Mouse (Mus musculus): ENCODE measurements around the gene Srp54c. TPM values are rescaled to one million over a fixed set of nuclear protein-coding genes. Genes with fewer than 3 reads are reported as not detected.
"Not testable (repeated sequence)": the region's sequence is repeated elsewhere in the genome, so short reads cannot be mapped to it uniquely, and the experiment has no call there.

Srp54c gene
- 17.4 and 31.7 TPM in 2 replicates for total RNA-seq (2012; rRNA removed)

GRCm38 (mm10) chr12:55229626-55230519 lies at the start of gene Srp54c:
Gene Srp54c, plus strand, starts transcription at chr12:55230168.
- Histone ChIP-seq H3K9ac (ENCODE audit: insufficient read depth, low read depth, low read length, poor library complexity, severe bottlenecking) (peak within 1 kb of the TSS; percentile 67; the same call in 1 of the 2 replicates), H3K4me3 (ENCODE audit: insufficient read depth in 1 of 2, low read depth in 1 of 2, low read length in 2 of 2, poor library complexity in 1 of 2, severe bottlenecking in 1 of 2) (peak within 1 kb of the TSS; percentile 62 to 65)
- H3K27ac ChIP-seq (ENCODE audit: insufficient read depth, low read depth, low read length, poor library complexity, severe bottlenecking); H3K9me3 ChIP-seq (ENCODE audit: control insufficient read depth, insufficient read depth, low read depth, low read length); DNase-seq (ENCODE audit: low read depth, low spot score); H3K36me3 ChIP-seq (ENCODE audit: control insufficient read depth, insufficient read depth, low read length, poor library complexity, severe bottlenecking); H3K4me1 ChIP-seq (ENCODE audit: control insufficient read depth in 2 of 2, insufficient read depth in 2 of 2, low read length in 2 of 2, poor library complexity in 1 of 2); in situ Hi-C loops (cut with MboI; ENCODE audit: low sequenced_read_pairs in 2 of 2, unreplicated experiment in 2 of 2): not testable (repeated sequence)

GRCm38 (mm10) chr12:55187686-55188085 lies 42.3 kb upstream of the Srp54c start:
- H3K4me3 ChIP-seq (ENCODE audit: insufficient read depth in 1 of 2, low read depth in 1 of 2, low read length in 2 of 2, poor library complexity in 1 of 2, severe bottlenecking in 1 of 2); H3K9me3 ChIP-seq (ENCODE audit: control insufficient read depth, insufficient read depth, low read depth, low read length); H3K27ac ChIP-seq (ENCODE audit: insufficient read depth, low read depth, low read length, poor library complexity, severe bottlenecking); H3K36me3 ChIP-seq (ENCODE audit: control insufficient read depth, insufficient read depth, low read length, poor library complexity, severe bottlenecking); H3K9ac ChIP-seq (ENCODE audit: insufficient read depth, low read depth, low read length, poor library complexity, severe bottlenecking); DNase-seq (ENCODE audit: low read depth, low spot score); in situ Hi-C loops (cut with MboI; ENCODE audit: low sequenced_read_pairs in 2 of 2, unreplicated experiment in 2 of 2); H3K4me1 ChIP-seq (ENCODE audit: control insufficient read depth in 2 of 2, insufficient read depth in 2 of 2, low read length in 2 of 2, poor library complexity in 1 of 2): not testable (repeated sequence)

GRCm38 (mm10) chr12:55189127-55189526 lies 40.8 kb upstream of the Srp54c start:
- DNase-seq (ENCODE audit: low read depth, low spot score); H3K36me3 ChIP-seq (ENCODE audit: control insufficient read depth, insufficient read depth, low read length, poor library complexity, severe bottlenecking); H3K4me1 ChIP-seq (ENCODE audit: control insufficient read depth in 2 of 2, insufficient read depth in 2 of 2, low read length in 2 of 2, poor library complexity in 1 of 2); H3K9ac ChIP-seq (ENCODE audit: insufficient read depth, low read depth, low read length, poor library complexity, severe bottlenecking); in situ Hi-C loops (cut with MboI; ENCODE audit: low sequenced_read_pairs in 2 of 2, unreplicated experiment in 2 of 2); H3K4me3 ChIP-seq (ENCODE audit: insufficient read depth in 1 of 2, low read depth in 1 of 2, low read length in 2 of 2, poor library complexity in 1 of 2, severe bottlenecking in 1 of 2); H3K9me3 ChIP-seq (ENCODE audit: control insufficient read depth, insufficient read depth, low read depth, low read length); H3K27ac ChIP-seq (ENCODE audit: insufficient read depth, low read depth, low read length, poor library complexity, severe bottlenecking): not testable (repeated sequence)

GRCm38 (mm10) chr12:55199306-55199705 lies 30.7 kb upstream of the Srp54c start, which contains the start of gene 1700047I17Rik2:
Gene 1700047I17Rik2, plus strand, starts transcription at chr12:55199592.
- in situ Hi-C loops (cut with MboI; ENCODE audit: low sequenced_read_pairs in 2 of 2, unreplicated experiment in 2 of 2); H3K9me3 ChIP-seq (ENCODE audit: control insufficient read depth, insufficient read depth, low read depth, low read length); H3K27ac ChIP-seq (ENCODE audit: insufficient read depth, low read depth, low read length, poor library complexity, severe bottlenecking); H3K4me1 ChIP-seq (ENCODE audit: control insufficient read depth in 2 of 2, insufficient read depth in 2 of 2, low read length in 2 of 2, poor library complexity in 1 of 2); H3K9ac ChIP-seq (ENCODE audit: insufficient read depth, low read depth, low read length, poor library complexity, severe bottlenecking); H3K4me3 ChIP-seq (ENCODE audit: insufficient read depth in 1 of 2, low read depth in 1 of 2, low read length in 2 of 2, poor library complexity in 1 of 2, severe bottlenecking in 1 of 2); H3K36me3 ChIP-seq (ENCODE audit: control insufficient read depth, insufficient read depth, low read length, poor library complexity, severe bottlenecking); DNase-seq (ENCODE audit: low read depth, low spot score): not testable (repeated sequence)

GRCm38 (mm10) chr12:55199799-55200198 lies 30.2 kb upstream of the Srp54c start:
- H3K36me3 ChIP-seq (ENCODE audit: control insufficient read depth, insufficient read depth, low read length, poor library complexity, severe bottlenecking); H3K27ac ChIP-seq (ENCODE audit: insufficient read depth, low read depth, low read length, poor library complexity, severe bottlenecking); H3K4me3 ChIP-seq (ENCODE audit: insufficient read depth in 1 of 2, low read depth in 1 of 2, low read length in 2 of 2, poor library complexity in 1 of 2, severe bottlenecking in 1 of 2); in situ Hi-C loops (cut with MboI; ENCODE audit: low sequenced_read_pairs in 2 of 2, unreplicated experiment in 2 of 2); H3K9ac ChIP-seq (ENCODE audit: insufficient read depth, low read depth, low read length, poor library complexity, severe bottlenecking); H3K4me1 ChIP-seq (ENCODE audit: control insufficient read depth in 2 of 2, insufficient read depth in 2 of 2, low read length in 2 of 2, poor library complexity in 1 of 2); DNase-seq (ENCODE audit: low read depth, low spot score); H3K9me3 ChIP-seq (ENCODE audit: control insufficient read depth, insufficient read depth, low read depth, low read length): not testable (repeated sequence)

GRCm38 (mm10) chr12:55212944-55213343 lies 17.0 kb upstream of the Srp54c start:
- DNase-seq (ENCODE audit: low read depth, low spot score); in situ Hi-C loops (cut with MboI; ENCODE audit: low sequenced_read_pairs in 2 of 2, unreplicated experiment in 2 of 2): not testable (repeated sequence)

GRCm38 (mm10) chr12:55230520-55230861 lies 523 bp downstream of the Srp54c start:
- peak overlapping the region; percentile 67; the same call in 1 of the 2 replicates for H3K9ac ChIP-seq (ENCODE audit: insufficient read depth, low read depth, low read length, poor library complexity, severe bottlenecking)
- in situ Hi-C loops (cut with MboI; ENCODE audit: low sequenced_read_pairs in 2 of 2, unreplicated experiment in 2 of 2): not testable (repeated sequence)

More at GRCm38 (mm10) chr12:55212944-55213343, 17.0 kb upstream of the Srp54c start:
- H3K4me1 ChIP-seq (ENCODE audit: control insufficient read depth in 2 of 2, insufficient read depth in 2 of 2, low read length in 2 of 2, poor library complexity in 1 of 2); H3K9me3 ChIP-seq (ENCODE audit: control insufficient read depth, insufficient read depth, low read depth, low read length); H3K4me3 ChIP-seq (ENCODE audit: insufficient read depth in 1 of 2, low read depth in 1 of 2, low read length in 2 of 2, poor library complexity in 1 of 2, severe bottlenecking in 1 of 2); H3K9ac ChIP-seq (ENCODE audit: insufficient read depth, low read depth, low read length, poor library complexity, severe bottlenecking); H3K27ac ChIP-seq (ENCODE audit: insufficient read depth, low read depth, low read length, poor library complexity, severe bottlenecking); H3K36me3 ChIP-seq (ENCODE audit: control insufficient read depth, insufficient read depth, low read length, poor library complexity, severe bottlenecking): not testable (repeated sequence)

GRCm38 (mm10) chr12:55242243-55242642 lies 12.3 kb downstream of the Srp54c start:
- H3K36me3 ChIP-seq (ENCODE audit: control insufficient read depth, insufficient read depth, low read length, poor library complexity, severe bottlenecking); H3K27ac ChIP-seq (ENCODE audit: insufficient read depth, low read depth, low read length, poor library complexity, severe bottlenecking); H3K9ac ChIP-seq (ENCODE audit: insufficient read depth, low read depth, low read length, poor library complexity, severe bottlenecking); H3K9me3 ChIP-seq (ENCODE audit: control insufficient read depth, insufficient read depth, low read depth, low read length); DNase-seq (ENCODE audit: low read depth, low spot score); H3K4me1 ChIP-seq (ENCODE audit: control insufficient read depth in 2 of 2, insufficient read depth in 2 of 2, low read length in 2 of 2, poor library complexity in 1 of 2); H3K4me3 ChIP-seq (ENCODE audit: insufficient read depth in 1 of 2, low read depth in 1 of 2, low read length in 2 of 2, poor library complexity in 1 of 2, severe bottlenecking in 1 of 2); in situ Hi-C loops (cut with MboI; ENCODE audit: low sequenced_read_pairs in 2 of 2, unreplicated experiment in 2 of 2): not testable (repeated sequence)

More at GRCm38 (mm10) chr12:55230520-55230861, 523 bp downstream of the Srp54c start:
- H3K4me3 ChIP-seq (ENCODE audit: insufficient read depth in 1 of 2, low read depth in 1 of 2, low read length in 2 of 2, poor library complexity in 1 of 2, severe bottlenecking in 1 of 2): peak overlapping the region; percentile 62 to 65
- DNase-seq (ENCODE audit: low read depth, low spot score); H3K9me3 ChIP-seq (ENCODE audit: control insufficient read depth, insufficient read depth, low read depth, low read length); H3K36me3 ChIP-seq (ENCODE audit: control insufficient read depth, insufficient read depth, low read length, poor library complexity, severe bottlenecking); H3K27ac ChIP-seq (ENCODE audit: insufficient read depth, low read depth, low read length, poor library complexity, severe bottlenecking); H3K4me1 ChIP-seq (ENCODE audit: control insufficient read depth in 2 of 2, insufficient read depth in 2 of 2, low read length in 2 of 2, poor library complexity in 1 of 2): not testable (repeated sequence)

All from ES-E14 (cell line).